Mouse (Mus musculus): Measurements from ENCODE around the gene Gja6. TPM values are rescaled to one million over a fixed set of nuclear protein-coding genes. Genes with fewer than 3 reads are reported as not detected.

The Gja6 gene
- not detected in 2 replicates for polyA plus RNA-seq (2012)

DNA sequence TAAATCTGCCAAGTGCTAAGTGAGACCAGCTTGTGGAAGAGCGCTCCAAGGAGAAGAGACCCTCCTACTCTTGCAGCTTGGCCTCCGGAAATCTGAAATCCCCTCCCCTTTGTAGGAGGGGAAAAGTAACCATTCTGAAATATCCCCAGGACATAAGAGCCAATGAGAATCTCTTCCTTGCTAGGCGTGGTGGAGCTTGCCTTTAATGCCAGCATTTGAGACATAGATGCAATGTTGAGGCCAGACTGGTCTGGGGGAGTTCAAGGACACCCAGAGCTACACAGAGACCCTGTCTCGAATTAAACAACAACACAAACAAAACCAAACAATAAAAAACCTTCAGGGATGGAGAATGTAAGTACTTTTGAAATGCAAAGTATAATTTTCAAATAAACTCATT is at the start of gene Gja6:
Gene Gja6 (minus strand): TSS at position 101 of the 400 bp plus-strand sequence.

Other genes starting within 250 kb of the Gja6 start
- not detected in 2 replicates for gene Ppef1, start 171.3 kb downstream of the Gja6 start, polyA plus RNA-seq (2012)
- 0.01 TPM in 1 of 2 replicates, not detected in the other for gene Rs1, start 139.0 kb downstream of the Gja6 start, polyA plus RNA-seq (2012)
- gene Cdkl5, start 87.7 kb upstream of the Gja6 start, polyA plus RNA-seq (2012) = 0.12 and 0.23 TPM in 2 replicates
- 1.4 and 1.6 TPM in 2 replicates for gene Scml2, start 210.1 kb upstream of the Gja6 start, polyA plus RNA-seq (2012)